Mouse (Mus musculus): Measurements from ENCODE around the gene Alox12.

GRCm38 (mm10) chr11:70221603-70222500, 33.3 kb downstream of the Alox12 start:
- no peak for TF ChIP-seq CTCF (conservative IDR thresholded peaks at IDR 0.05; ENCODE audit: insufficient read depth, insufficient read length, low read depth, low read length)
- no peak for TF ChIP-seq POLR2A (IDR thresholded peaks at IDR 0.05; ENCODE audit: low read depth, low read length)

Measured in kidney, adult 2 months (tissue).